Mouse (Mus musculus): ENCODE data around the gene Acsm2.

Gene Acsm2

DNA sequence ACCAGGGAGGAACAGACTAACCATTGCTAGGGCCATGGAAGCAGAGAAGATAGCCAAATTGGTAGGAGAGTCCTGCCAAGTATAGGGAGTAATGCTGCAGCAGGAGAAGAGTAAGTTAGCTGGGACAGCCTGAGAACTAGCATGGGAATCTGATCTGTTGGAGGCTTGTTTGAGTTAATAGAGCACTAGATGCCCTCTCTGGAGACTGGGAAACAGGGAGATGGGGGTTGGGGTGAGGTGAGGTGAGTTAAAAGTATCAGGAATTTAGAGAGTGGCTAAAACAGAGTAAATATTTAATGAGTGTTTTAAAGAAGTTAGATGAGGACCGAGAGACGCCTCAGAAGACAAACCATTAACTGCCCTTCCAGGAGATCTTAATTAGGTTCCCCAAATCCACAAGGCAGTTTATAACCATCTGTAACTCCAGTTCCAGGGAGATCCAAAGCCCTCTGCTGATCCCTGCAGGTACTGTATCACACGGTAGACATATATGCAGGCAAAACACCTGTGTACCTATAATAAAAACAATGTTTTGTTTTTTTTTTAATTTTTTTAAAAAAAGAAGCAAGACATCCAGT, 40.5 kb downstream of the Acsm2 start:
- no peak for DNase-seq

DNA sequence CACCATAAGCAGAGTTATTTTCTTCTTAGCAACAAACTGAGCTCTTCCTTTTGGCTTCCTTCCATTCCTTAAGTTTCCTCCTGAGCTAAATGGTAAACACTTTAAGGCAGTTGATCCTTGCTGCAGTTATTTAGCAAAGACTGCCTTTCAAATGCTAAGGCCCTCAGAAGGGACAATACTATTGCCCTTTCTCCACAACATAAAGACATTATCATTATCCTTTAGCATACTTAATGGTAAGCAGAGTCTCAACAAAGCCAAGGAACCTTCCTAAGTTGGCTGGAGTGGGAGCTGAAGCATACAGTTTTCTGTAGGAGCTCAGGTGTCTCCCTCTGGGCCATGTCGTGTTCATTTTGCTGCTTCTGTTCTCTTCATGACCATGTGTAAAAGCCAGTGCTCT, 41.2 kb downstream of the Acsm2 start:
- DNase-seq = no peak

DNA sequence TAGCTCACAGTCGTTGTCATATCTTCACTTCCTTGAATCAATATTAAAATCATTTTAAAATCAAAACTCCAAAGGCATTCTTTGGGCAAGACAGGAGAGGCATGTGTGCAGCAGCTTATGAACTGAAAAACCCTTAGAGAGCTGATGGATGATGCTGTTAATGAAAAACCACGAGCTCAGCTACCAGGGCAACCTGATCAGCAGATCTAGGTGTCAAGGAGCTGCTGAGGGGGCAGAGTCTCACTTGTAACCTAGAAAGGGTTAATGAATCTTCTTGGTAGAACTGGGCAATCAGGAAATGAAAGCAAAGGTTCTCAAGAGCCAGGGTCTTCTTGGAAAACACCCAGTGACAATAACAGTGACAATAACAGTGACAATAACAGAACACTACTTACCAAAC, 42.4 kb downstream of the Acsm2 start:
- DNase-seq = no peak

DNA sequence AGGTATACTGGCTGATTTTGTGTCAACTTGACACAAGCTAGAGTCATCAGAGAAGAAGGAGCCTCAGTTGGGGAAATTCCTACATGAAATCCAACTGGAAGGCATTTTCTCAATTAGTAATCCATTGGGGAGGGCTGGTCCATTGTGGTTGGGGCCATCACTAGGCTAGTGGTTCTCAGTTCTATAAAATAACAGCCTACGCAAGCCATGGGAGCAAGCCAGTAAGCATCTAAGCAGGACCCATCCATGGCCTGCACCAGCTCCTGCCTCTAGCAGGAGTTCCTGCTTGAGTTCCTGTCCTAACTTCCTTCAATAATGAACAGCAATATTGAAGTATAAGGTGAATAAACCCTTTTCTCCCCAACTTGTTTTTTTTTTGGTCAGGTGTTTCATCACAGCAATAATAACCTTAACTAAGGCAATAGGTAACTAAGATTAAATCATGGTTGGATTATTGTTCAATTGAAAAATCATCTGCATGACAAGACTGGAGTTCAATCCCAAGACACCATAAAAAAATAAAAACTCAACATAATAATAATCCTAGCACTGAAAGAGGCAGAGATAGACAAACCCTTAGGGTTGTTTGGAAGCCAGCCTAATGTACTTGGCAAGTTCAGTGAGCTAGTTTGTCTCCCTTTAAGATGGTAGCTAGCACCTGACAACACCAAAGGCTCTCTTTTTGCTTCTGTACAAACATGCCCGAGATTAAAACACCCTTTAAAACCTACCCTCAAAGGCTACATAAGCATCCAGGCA, 47.2 kb downstream of the Acsm2 start:
- no peak for DNase-seq

DNA sequence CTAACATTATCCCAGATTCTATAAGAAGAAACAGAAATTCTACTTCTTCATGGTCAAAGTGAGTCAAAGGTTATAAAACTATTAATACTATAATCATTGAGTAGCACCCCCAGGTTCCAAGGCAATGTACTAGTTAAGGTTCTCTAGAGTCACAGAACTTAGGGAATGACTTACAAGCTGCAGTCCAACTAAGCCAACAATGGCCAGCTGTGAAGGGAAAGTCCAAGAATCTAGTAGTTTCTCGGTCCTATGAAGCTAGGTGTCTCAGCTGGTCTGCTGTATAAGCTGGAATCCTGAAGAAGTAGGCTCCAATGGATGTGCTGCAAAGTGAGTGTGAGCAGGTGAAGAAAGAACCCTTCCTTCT, 47.8 kb downstream of the Acsm2 start:
- no peak for DNase-seq

DNA sequence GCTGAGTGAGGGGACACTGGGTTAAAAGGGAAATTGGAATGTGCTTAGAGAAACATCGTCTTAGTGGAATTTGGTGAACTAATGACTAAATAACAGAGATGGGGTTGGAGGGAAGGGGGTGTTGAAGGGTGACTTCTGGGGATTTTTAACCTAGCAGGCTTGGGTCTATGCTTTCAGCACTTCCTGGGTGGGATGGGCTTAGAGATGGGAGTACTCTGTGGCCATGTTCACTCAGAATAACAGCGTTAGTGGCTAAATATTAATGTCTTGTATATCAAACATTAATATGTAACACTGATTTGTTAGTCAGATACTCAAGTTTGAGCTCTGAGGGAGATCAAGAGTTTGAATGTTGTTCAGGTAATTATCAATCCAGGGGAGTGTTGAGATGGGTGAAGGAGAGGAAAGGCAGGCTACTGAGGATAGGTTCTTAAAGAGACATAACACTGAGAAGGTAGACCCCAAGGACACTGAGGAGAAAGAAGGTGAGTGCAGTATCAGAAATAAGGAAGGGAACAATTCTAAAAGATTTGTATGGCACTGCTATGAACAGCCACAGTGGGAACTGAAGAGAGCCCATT, 50.9 kb downstream of the Acsm2 start:
- DNase-seq = no peak

DNA sequence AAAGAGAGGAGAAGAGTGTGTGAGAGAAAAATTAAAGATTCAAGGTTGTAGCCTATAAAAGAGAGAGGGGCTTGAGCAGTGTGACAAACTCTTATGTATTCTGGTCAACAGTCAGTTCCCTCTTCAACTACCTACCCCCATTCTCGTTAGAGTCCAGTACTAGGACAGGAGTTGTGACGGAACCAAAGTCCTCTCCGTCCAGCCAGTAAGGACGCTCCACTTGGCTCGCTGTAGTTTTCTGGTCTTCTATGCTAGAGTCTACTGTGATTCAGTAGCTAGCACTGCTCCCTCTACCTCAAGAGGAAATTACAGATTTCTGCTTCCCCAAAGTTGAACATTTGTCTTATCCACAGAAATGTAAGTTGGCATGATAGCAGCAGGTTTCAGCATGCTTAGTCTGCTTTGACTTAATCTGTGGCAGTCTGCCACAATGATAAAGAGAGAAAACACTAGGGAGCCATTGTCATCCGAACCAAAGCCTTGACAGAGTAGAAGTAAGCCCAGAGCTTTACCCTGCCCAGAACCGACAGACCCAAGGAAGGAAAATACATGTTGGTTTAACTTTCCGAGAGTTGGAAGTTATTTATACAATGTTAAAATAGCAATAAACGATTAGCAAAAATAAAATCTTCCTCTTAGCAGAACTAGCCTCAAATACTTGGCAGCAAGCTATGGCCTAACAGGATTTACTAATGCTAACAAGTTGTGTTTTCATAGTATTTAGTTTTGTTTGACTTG, 52.0 kb downstream of the Acsm2 start:
- DNase-seq = no peak

DNA sequence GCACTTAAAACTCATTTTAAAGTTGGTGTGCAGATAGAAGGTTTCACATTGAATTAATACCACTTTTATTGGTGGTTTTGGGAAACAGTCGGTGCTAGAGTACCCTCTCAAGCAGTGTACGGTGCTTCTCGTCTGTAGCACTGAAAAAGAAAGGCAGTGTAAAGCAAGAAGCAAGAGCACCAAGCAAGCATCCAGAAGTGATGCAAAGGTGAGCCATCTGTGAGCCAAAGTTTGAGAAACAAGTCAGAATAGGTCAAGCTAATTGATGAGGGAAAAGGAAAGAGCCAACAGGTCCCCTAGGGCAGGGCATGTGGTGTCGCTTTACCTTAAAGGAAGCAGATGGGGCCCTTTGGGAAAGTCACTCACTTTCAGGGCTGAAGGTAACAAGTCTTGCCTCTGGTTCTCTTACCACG, 52.5 kb downstream of the Acsm2 start, which contains the start of gene Acsm1:
Gene Acsm1, plus strand, starts transcription at position 363 of the 413 bp plus-strand sequence.
- no peak for DNase-seq

DNA sequence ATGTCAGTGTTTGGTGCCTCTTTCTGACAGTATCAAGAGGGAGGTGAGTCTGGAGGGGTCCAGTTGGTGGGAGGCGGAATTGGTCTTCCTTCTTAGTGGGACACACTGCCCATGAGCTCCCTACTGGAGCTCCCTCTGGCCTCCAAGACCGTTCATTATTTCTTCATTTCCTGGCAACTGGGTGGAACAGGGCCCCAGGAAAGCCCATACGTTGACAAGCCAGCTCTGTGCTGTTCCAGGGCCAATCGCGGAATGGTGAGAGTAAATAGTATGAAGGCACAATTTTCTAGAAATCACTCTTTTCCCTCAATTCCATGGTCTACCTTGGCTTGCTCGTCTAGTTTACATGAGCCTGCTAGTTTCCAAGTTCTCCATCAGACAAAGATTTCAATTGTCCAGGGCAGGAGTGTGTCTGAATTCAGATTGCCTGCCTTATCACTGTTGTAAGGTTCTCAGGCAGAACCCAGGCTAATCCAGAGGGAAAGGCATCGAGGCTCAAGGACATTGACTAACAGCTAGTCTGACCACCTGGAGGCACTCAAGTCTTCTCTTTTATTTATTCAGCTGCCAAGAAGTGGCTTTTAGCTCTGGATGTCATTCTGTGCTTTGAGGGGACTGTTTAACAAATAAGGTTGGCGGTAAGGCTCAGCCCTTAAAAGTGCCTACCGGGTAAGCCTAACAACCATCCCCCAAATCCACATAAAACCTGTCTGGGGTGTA, 53.8 kb downstream of the Acsm2 start:
- no peak for DNase-seq

DNA sequence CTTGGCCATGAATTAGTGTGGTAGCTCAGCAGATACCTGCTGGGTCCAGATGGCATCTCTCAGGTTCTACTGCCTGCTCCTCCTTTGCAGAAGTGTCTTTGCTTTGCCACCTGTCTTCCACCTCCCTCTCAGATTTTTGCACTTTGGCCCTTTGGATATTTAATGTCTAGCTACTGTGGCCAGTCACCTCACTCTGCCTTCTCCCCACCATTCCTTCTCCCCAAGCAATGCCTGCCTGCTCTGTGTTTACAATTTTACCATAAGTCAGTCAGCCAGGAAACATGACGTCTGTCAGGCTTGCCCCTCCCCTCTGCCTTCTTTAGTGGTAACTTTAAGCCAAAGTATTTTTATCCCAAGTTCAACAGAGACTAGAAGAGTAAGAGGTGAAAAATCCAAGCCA, 62.4 kb downstream of the Acsm2 start:
- DNase-seq = peak; percentile 2

DNA sequence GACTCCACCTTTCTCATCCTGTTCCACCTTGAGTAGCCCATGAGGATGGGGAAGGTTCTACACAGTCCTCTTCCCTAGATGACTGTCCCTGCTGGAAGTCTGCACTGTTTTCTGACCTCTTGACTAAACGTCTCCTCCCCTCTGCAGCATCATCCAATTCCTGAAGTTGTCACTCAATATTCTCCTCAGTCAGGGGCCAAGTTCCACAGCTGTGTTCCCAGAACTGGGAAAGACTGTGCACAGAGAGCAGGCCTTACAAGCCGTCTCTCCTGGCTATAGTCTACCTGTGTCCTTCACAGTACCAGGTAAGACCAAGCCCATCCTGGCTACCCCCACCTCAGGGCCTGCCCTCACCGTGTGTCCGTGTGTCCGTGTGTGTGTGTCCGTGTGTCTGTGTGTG, 63.5 kb downstream of the Acsm2 start:
- DNase-seq = no peak

DNA sequence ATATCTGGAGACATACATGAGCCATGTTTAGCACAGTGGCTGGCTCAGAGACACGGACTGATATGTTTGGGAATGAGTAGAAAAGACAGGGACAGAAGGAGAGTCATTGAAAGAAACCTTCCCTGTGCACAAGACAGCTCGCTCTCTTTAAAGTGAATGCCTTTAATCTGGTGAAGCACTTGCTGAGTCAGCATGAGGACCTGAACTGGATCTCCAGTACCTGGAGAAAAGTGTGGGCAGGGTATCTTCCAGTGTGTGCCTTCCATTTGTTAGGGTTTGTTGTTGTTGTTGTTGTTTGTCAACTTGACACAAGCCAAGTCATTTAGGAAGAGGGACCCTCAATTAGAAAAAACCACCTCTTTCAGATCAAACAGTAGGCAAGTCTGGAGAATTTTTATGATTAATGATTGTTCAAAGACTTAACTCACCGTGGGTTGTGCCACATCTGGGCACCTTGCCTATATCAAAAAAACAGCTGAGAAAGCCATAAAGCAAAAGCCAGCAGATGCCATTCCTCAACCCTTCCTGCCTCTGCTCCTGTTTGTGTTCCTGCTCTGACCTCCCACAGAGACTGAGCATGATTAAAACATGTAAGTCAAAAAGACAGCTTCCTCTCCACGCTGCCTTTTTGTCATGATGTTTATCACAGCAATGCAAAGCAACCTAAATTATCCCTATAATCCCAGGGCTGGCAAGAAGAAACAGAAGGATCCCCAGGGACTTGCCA, 64.2 kb downstream of the Acsm2 start:
- no peak for DNase-seq

DNA sequence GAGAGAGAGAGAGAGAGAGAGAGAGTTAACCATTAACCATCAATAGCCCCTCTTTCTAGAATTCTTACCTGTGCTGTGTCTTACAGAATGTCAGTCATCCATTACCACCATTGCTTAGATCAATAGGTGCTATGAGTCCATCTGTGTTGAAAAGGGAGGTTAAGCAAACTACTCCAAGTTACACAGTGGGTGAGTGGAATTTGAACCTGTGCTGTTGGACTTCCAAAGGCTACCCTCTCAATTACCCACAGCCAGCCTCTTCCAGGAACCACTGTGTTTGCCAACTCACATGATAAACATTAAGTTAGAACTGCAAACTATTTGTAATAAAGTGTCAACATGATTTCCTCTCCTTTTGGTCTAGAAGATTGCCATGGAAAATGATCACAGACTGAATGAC, 66.0 kb downstream of the Acsm2 start:
- no peak for DNase-seq

DNA sequence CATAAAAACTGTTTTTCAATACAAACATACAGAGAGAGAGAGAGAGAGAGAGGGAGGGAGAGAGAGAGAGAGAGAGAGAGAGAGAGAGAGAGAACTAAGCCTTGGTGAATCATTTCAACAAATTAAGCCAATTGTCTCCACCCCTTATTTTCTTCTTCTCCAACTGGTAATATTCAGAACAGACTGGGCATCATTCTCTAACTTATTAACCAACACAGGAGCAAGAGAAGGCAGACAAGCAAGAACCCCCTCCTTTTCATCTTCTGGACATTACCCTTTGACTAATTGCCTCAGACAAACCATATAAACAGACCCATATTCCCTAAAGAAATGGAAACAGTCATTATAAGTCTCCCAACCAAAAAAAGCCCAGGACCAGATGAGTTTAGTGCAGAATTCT, 84.6 kb downstream of the Acsm2 start:
- DNase-seq = no peak

DNA sequence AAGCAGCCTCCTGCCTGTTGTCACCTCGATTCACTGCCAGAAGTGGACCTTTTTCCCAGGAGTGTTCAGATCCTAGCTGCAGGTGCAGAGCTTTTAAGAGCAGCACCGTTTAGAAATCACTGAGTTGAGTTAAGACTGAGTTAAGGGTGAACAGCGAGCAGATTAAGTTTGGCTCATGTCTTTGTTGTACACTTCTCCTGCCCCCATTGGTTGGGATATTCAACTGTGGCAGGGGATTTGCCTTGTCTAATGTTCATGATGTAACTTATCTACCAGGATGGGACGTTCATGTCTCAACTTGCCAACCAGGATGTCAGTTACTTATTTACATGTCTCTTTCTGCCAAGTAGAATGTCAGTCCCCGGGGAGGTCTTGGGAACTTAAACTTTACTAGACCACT, 88.2 kb downstream of the Acsm2 start:
- no peak for DNase-seq

Data from cerebellum, postnatal 36 days (tissue).